Mouse (Mus musculus) G1E (cell line): Measurements from ENCODE around the gene Tgfa.

Experiments
- CTCF ChIP-seq: IDR thresholded peaks from 2 replicates; pipeline ENCODE4 v1.5.1; 2012; ENCODE audit warnings: low read depth, low read length, inconsistent platforms, mixed read lengths
- TAL1 ChIP-seq: conservative IDR thresholded peaks from 2 replicates; pipeline ENCODE4 v1.6.1; 2012; ENCODE audit warnings: low read depth, low read length, inconsistent platforms, mixed read lengths

- TF ChIP-seq CTCF: no peak
- TF ChIP-seq TAL1: no peak
Observed at GRCm38 (mm10) chr6:86188741-86189480, 6.1 kb upstream of the Tgfa start.
